Mouse (Mus musculus): ENCODE measurements around the gene Ugt1a7c.

The Ugt1a7c gene

GRCm38 (mm10) chr1:88237311-88237710 lies 142.4 kb downstream of the Ugt1a7c start:
- DNase-seq (ENCODE audit: low spot score in 2 of 2), result no peak

GRCm38 (mm10) chr1:88238771-88239170 lies 143.9 kb downstream of the Ugt1a7c start:
- DNase-seq (ENCODE audit: low spot score in 2 of 2), result no peak

GRCm38 (mm10) chr1:88240072-88240471 lies 145.2 kb downstream of the Ugt1a7c start:
- no peak for DNase-seq (ENCODE audit: low spot score in 2 of 2)

GRCm38 (mm10) chr1:88240579-88240978 lies 145.7 kb downstream of the Ugt1a7c start:
- no peak for DNase-seq (ENCODE audit: low spot score in 2 of 2)

- no peak for DNase-seq (ENCODE audit: low spot score in 2 of 2)
Measured at GRCm38 (mm10) chr1:88243861-88244260, 149.0 kb downstream of the Ugt1a7c start.

- DNase-seq (ENCODE audit: low spot score in 2 of 2), result no peak
Measured at GRCm38 (mm10) chr1:88245881-88246280, 151.0 kb downstream of the Ugt1a7c start.

GRCm38 (mm10) chr1:88246386-88246785 lies 151.5 kb downstream of the Ugt1a7c start:
- no peak for DNase-seq (ENCODE audit: low spot score in 2 of 2)

- DNase-seq (ENCODE audit: low spot score in 2 of 2), result no peak
Measured at GRCm38 (mm10) chr1:88247660-88248059, 152.8 kb downstream of the Ugt1a7c start.

- DNase-seq (ENCODE audit: low spot score in 2 of 2), result no peak
Measured at GRCm38 (mm10) chr1:88248658-88249057, 153.8 kb downstream of the Ugt1a7c start.

GRCm38 (mm10) chr1:88249596-88249995 lies 154.7 kb downstream of the Ugt1a7c start:
- DNase-seq (ENCODE audit: low spot score in 2 of 2), result no peak

- DNase-seq (ENCODE audit: low spot score in 2 of 2), result no peak
Measured at GRCm38 (mm10) chr1:88250023-88250422, 155.2 kb downstream of the Ugt1a7c start.

GRCm38 (mm10) chr1:88253106-88253505 lies 158.2 kb downstream of the Ugt1a7c start:
- DNase-seq (ENCODE audit: low spot score in 2 of 2), result no peak

GRCm38 (mm10) chr1:88253540-88253939 lies 158.7 kb downstream of the Ugt1a7c start:
- DNase-seq (ENCODE audit: low spot score in 2 of 2), result no peak

GRCm38 (mm10) chr1:88254793-88255465 lies 160.1 kb downstream of the Ugt1a7c start:
- no peak for DNase-seq (ENCODE audit: low spot score in 2 of 2)

- DNase-seq (ENCODE audit: low spot score in 2 of 2), result no peak
Measured at GRCm38 (mm10) chr1:88255466-88255857, 160.6 kb downstream of the Ugt1a7c start.

- DNase-seq (ENCODE audit: low spot score in 2 of 2), result no peak
Measured at GRCm38 (mm10) chr1:88255989-88256754, 161.3 kb downstream of the Ugt1a7c start.

- no peak for DNase-seq (ENCODE audit: low spot score in 2 of 2)
Measured at GRCm38 (mm10) chr1:88256886-88257663, 162.2 kb downstream of the Ugt1a7c start.

- DNase-seq (ENCODE audit: low spot score in 2 of 2), result no peak
Measured at GRCm38 (mm10) chr1:88257681-88258080, 162.8 kb downstream of the Ugt1a7c start.

GRCm38 (mm10) chr1:88258361-88258760 lies 163.5 kb downstream of the Ugt1a7c start:
- no peak for DNase-seq (ENCODE audit: low spot score in 2 of 2)

- DNase-seq (ENCODE audit: low spot score in 2 of 2), result no peak
Measured at GRCm38 (mm10) chr1:88258881-88259642, 164.2 kb downstream of the Ugt1a7c start.

GRCm38 (mm10) chr1:88259643-88260024 lies 164.8 kb downstream of the Ugt1a7c start:
- DNase-seq (ENCODE audit: low spot score in 2 of 2), result no peak

GRCm38 (mm10) chr1:88260114-88260513 lies 165.3 kb downstream of the Ugt1a7c start:
- no peak for DNase-seq (ENCODE audit: low spot score in 2 of 2)
